Mouse (Mus musculus) thymus, adult 2 months (tissue): ENCODE results near the gene Poldip3. TPM values are rescaled to one million over a fixed set of nuclear protein-coding genes. Genes with fewer than 3 reads are reported as not detected.

Experiments
- DNase-seq: peaks from one replicate; pipeline ENCODE4 v3.0.0; 2021
- H3K27ac ChIP-seq: fragments of 200-500 bp; 2 replicates; pipeline ENCODE4 v1.5.1; 2012; ENCODE audit warnings: low read length, control low read depth; ENCODE audit not compliant: control insufficient read depth, insufficient read depth
- H3K27me3 ChIP-seq: fragments of 200-500 bp; 2 replicates; pipeline ENCODE4 v1.6.1; 2012; ENCODE audit warnings: mild to moderate bottlenecking, low read length, moderate library complexity, mixed read lengths; ENCODE audit not compliant: control insufficient read depth, insufficient read depth
- H3K36me3 ChIP-seq: fragments of 200-500 bp; 2 replicates; pipeline ENCODE4 v1.6.1; 2012; ENCODE audit warnings: mild to moderate bottlenecking, low read length, moderate library complexity; ENCODE audit not compliant: control insufficient read depth, insufficient read depth
- H3K4me1 ChIP-seq: fragments of 200-500 bp; replicated peaks from 2 replicates; pipeline ENCODE4 v1.6.1; 2012; ENCODE audit warnings: low read length; ENCODE audit not compliant: control insufficient read depth, insufficient read depth
- H3K4me3 ChIP-seq: fragments of 200-500 bp; 2 replicates; pipeline ENCODE4 v1.5.1; 2012; ENCODE audit warnings: mild to moderate bottlenecking, low read length, control low read depth, moderate library complexity; ENCODE audit not compliant: control insufficient read depth, insufficient read depth
- CTCF ChIP-seq: fragments of 200-500 bp; IDR thresholded peaks from 2 replicates; pipeline ENCODE4 v1.5.1; 2012; ENCODE audit warnings: mild to moderate bottlenecking, control low read depth, low read length, moderate library complexity, borderline replicate concordance; ENCODE audit not compliant: control insufficient read depth, poor library complexity, insufficient read depth; ENCODE audit errors: extremely low read depth
- POLR2A ChIP-seq: fragments of 200-500 bp; IDR thresholded peaks from 2 replicates; pipeline ENCODE4 v1.6.1; 2012; ENCODE audit warnings: mild to moderate bottlenecking, low read length, control low read depth, moderate library complexity; ENCODE audit not compliant: control insufficient read depth, poor library complexity, insufficient read depth; ENCODE audit errors: extremely low read depth
- WGBS: fragments of 180-500 bp; shearing (Covaris S2); methylation state at CpG from one replicate; pipeline ENCODE4 v1.1.7; 2018; 5-methylcytosine and 5-hydroxymethylcytosine counted together
- polyA plus RNA-seq: library from polyadenylated mRNA; depleted of rRNA; stranded (reverse); fragments of >200 nt; gene quantifications from 2 replicates; pipeline ENCODE4 v1.2.3, GENCODE M21; 2012; rRNA removed

Gene Poldip3
- polyA plus RNA-seq, 1 experiment: 108 TPM

DNA sequence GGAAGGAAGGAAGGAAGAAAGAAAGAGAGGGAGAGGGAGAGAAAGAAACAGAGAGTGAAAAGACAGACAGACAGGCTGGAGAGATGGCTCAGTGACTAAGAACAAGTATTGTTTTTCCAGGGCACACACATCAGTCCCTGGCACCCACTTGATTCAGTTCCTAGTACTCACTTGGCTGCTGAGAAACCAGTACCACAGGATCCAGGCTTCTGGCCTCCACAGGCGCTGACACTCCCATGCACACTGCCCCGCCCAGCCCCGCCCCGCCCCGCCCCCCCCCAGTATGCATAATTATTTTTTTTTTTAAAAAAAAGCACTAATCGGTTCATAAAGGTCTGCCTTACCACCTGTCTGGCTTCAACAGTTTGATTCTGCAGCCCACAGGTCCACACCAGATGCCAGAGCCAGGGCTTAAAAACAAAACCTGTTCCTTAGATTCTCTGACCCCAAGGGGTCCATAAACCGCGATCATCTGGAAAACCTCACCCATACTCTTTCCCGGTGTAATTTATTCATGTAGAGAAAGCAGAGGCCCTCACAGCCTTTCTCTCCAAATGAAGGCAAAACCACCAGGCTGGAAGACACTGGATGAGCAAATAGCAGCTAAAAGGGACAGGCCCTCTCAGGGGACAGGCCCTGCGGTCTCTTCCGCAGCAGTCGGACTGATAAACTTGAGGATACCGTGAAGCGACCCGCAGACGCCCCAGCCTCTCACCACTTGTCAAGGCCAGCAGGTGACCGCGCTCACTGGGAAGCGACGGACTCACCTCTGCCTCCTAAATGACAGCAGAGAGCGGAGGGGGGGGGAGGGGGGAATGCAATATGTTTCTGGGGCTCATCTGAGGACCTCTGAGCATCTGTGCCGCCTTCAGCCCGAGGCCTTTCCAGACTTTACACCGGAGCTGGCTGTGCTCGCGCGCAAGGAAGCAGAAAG, 60.4 kb downstream of the Poldip3 start:
- no peak overlapping the region for H3K27ac ChIP-seq
- H3K4me3 ChIP-seq: no peak overlapping the region
- DNase-seq: no peak
- TF ChIP-seq CTCF (no peak), POLR2A (no peak)
- peaks cover 14% of the 10 kb centered on the region; the same call in 1 of the 2 replicates for H3K4me1 ChIP-seq
- H3K27me3 ChIP-seq: no peaks in the 10 kb centered on the region
- 56% methylated on average over 27 of the region's 27 CpGs for WGBS
- H3K36me3 ChIP-seq: no peaks in the 10 kb centered on the region

DNA sequence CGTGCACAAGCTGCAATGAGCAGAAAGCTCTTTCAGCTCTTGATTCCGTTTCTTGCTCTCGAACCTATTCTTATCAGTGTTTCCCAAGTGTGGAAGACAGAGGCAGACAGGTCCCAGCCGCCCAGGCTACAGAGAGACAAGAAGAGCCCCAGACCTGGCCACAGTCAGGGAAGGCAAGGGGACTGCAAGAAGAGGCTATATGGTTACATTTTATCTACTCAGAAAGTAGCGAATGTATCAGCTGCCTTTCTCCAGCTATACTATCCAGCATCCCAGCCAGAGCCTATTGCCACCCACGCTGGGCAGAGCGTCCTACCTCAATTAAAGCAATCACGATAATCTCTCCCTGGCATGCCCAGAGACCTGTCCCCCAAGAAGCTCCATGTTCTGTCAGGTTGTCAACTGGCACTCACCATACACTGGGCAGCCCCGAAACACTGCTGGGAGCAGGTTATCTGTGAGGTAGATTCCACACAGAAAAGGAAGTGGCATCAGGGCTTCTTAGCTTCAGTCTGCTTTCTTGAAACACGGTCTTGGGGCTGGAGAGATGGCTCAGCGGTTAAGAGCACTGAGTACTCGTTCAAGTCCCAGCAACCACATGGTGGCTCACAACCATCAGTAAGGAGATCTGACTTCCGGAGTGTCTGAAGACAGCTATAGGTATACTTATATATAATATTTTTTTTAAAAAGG, 62.4 kb downstream of the Poldip3 start:
- Histone ChIP-seq H3K27me3 (no peaks in the 10 kb centered on the region), H3K36me3 (no peaks in the 10 kb centered on the region), H3K4me1 (peaks cover 14% of the 10 kb centered on the region; the same call in 1 of the 2 replicates), H3K4me3 (no peak overlapping the region), H3K27ac (no peak overlapping the region)
- DNase-seq: no peak
- no peak for TF ChIP-seq CTCF
- TF ChIP-seq POLR2A: no peak
- WGBS: 84% methylated on average over 13 of the region's 13 CpGs

- peaks cover 14% of the 10 kb centered on the region; the same call in 1 of the 2 replicates for H3K4me1 ChIP-seq
- peak; percentile 58 for DNase-seq
- no peak overlapping the region for H3K4me3 ChIP-seq
- H3K27me3 ChIP-seq: no peaks in the 10 kb centered on the region
- no peaks in the 10 kb centered on the region for H3K36me3 ChIP-seq
- no peak overlapping the region for H3K27ac ChIP-seq
- TF ChIP-seq POLR2A (no peak), CTCF (peak; percentile 78; the same call in 1 of the 2 replicates)
- WGBS: 27% methylated on average over 7 of the region's 7 CpGs
Observed at GRCm38 (mm10) chr15:83085901-83086300, 63.3 kb downstream of the Poldip3 start.

- Histone ChIP-seq H3K4me3 (no peak overlapping the region), H3K36me3 (no peaks in the 10 kb centered on the region), H3K27ac (no peak overlapping the region), H3K27me3 (no peaks in the 10 kb centered on the region), H3K4me1 (peaks cover 16% of the 10 kb centered on the region; the same call in 1 of the 2 replicates)
- no peak for TF ChIP-seq CTCF
- TF ChIP-seq POLR2A: no peak
- no peak for DNase-seq
- WGBS: 33% methylated on average over 13 of the region's 13 CpGs
Observed at GRCm38 (mm10) chr15:83084022-83084640, 65.1 kb downstream of the Poldip3 start.

- Histone ChIP-seq H3K27me3 (no peaks in the 10 kb centered on the region), H3K4me3 (no peak overlapping the region), H3K36me3 (no peaks in the 10 kb centered on the region), H3K4me1 (peaks cover 16% of the 10 kb centered on the region; the same call in 1 of the 2 replicates), H3K27ac (no peak overlapping the region)
- TF ChIP-seq POLR2A (no peak), CTCF (no peak)
- 88% methylated on average over 5 of the region's 5 CpGs for WGBS
- DNase-seq: no peak
Observed at GRCm38 (mm10) chr15:83083530-83083929, 65.7 kb downstream of the Poldip3 start.

Other genes with a start within 250 kb of the Poldip3 start
- 48.7 and 69.3 TPM in 2 replicates for gene Tcf20, start 161.5 kb downstream of the Poldip3 start, polyA plus RNA-seq
- 8.1 and 9.8 TPM in 2 replicates for gene Nfam1, start 116.1 kb downstream of the Poldip3 start, polyA plus RNA-seq
- gene Serhl, start 59.9 kb downstream of the Poldip3 start, polyA plus RNA-seq: 64.9 and 82.9 TPM in 2 replicates
- 168 and 179 TPM in 2 replicates for gene Rrp7a, start 26.6 kb downstream of the Poldip3 start, polyA plus RNA-seq
- 60.5 and 61.7 TPM in 2 replicates for gene Cyb5r3, start 23.2 kb upstream of the Poldip3 start, polyA plus RNA-seq
- gene A4galt, start 102.4 kb upstream of the Poldip3 start, polyA plus RNA-seq: 5.4 and 6.4 TPM in 2 replicates
- gene Arfgap3, start 200.9 kb upstream of the Poldip3 start, polyA plus RNA-seq: 15.0 and 23.0 TPM in 2 replicates